Mouse (Mus musculus): ENCODE measurements around the gene Elp6.

GRCm38 (mm10) chr9:110296867-110297627 is 7.9 kb upstream of the Elp6 start:
- peak; percentile 83 for TF ChIP-seq CTCF (IDR thresholded peaks at IDR 0.05; ENCODE audit: low read depth, low read length)
- no peak for TF ChIP-seq EP300 (IDR thresholded peaks at IDR 0.05; ENCODE audit: insufficient read depth, low read depth, low read length)
- TF ChIP-seq POLR2A (IDR thresholded peaks at IDR 0.05; ENCODE audit: insufficient read depth, low read length) = no peak
